Mouse (Mus musculus): Measurements from ENCODE around the gene Zfp692. TPM values are rescaled to one million over a fixed set of nuclear protein-coding genes. Genes with fewer than 3 reads are reported as not detected.

The Zfp692 gene
- polyA plus RNA-seq, 1 experiment: 21.1 TPM

GRCm38 (mm10) chr11:58264546-58264945, 42.3 kb upstream of the Zfp692 start:
- TF ChIP-seq EP300 (IDR thresholded peaks at IDR 0.05; ENCODE audit: insufficient read depth, low read depth, low read length) (no peak), POLR2A (IDR thresholded peaks at IDR 0.05; ENCODE audit: insufficient read depth, low read length) (no peak), CTCF (IDR thresholded peaks at IDR 0.05; ENCODE audit: low read depth, low read length) (no peak)

DNA sequence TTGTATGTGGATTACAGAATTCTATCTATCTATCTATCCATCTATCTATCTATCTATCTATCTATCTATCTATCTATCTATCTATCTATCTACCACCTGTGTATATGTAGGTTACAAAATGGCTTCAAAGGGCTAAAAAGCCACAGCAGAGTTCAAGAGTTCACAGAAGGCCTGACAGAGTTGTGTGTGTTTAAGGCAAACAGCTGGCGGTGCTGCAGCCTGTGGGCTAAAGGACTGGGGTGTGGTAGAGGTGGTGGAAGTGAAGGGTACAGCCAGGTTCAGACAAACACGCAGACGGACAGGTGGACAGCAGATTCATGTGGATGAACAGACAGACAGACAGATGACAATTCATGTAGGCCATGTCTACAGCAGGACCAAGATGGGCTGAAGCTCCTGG, 38.6 kb upstream of the Zfp692 start:
- no peak overlapping the region for H3K9ac ChIP-seq (ENCODE audit: low read depth, poor library complexity, severe bottlenecking)
- H3K4me3 ChIP-seq (ENCODE audit: low read depth, low read length): no peak overlapping the region
- H3K36me3 ChIP-seq (ENCODE audit: control insufficient read depth, insufficient read depth, low read length, poor library complexity, severe bottlenecking): no peaks in the 10 kb centered on the region
- H3K4me1 ChIP-seq (ENCODE audit: control insufficient read depth, insufficient read depth, low read length): no peaks in the 10 kb centered on the region
- H3K27me3 ChIP-seq (ENCODE audit: control insufficient read depth, insufficient read depth, low read length, poor library complexity, severe bottlenecking): no peaks in the 10 kb centered on the region; the same call in 1 of the 2 replicates
- no peak overlapping the region for H3K27ac ChIP-seq (ENCODE audit: insufficient read depth, low read length)
- H3K9me3 ChIP-seq (replicated peaks; ENCODE audit: control insufficient read depth, insufficient read depth, low read length, poor library complexity, severe bottlenecking): no peaks in the 10 kb centered on the region
- TF ChIP-seq POLR2A (IDR thresholded peaks at IDR 0.05; ENCODE audit: insufficient read depth, low read length) (no peak), CTCF (IDR thresholded peaks at IDR 0.05; ENCODE audit: low read depth, low read length) (no peak), EP300 (IDR thresholded peaks at IDR 0.05; ENCODE audit: insufficient read depth, low read depth, low read length) (no peak)

More at GRCm38 (mm10) chr11:58264546-58264945, 42.3 kb upstream of the Zfp692 start:
- H3K27ac ChIP-seq (ENCODE audit: insufficient read depth, low read length): no peak overlapping the region
- no peaks in the 10 kb centered on the region for H3K36me3 ChIP-seq (ENCODE audit: control insufficient read depth, insufficient read depth, low read length, poor library complexity, severe bottlenecking)
- H3K4me3 ChIP-seq (ENCODE audit: low read depth, low read length): no peak overlapping the region
- H3K9ac ChIP-seq (ENCODE audit: low read depth, poor library complexity, severe bottlenecking): no peak overlapping the region
- H3K9me3 ChIP-seq (replicated peaks; ENCODE audit: control insufficient read depth, insufficient read depth, low read length, poor library complexity, severe bottlenecking): no peaks in the 10 kb centered on the region
- H3K27me3 ChIP-seq (ENCODE audit: control insufficient read depth, insufficient read depth, low read length, poor library complexity, severe bottlenecking): no peaks in the 10 kb centered on the region
- no peaks in the 10 kb centered on the region for H3K4me1 ChIP-seq (ENCODE audit: control insufficient read depth, insufficient read depth, low read length)

DNA sequence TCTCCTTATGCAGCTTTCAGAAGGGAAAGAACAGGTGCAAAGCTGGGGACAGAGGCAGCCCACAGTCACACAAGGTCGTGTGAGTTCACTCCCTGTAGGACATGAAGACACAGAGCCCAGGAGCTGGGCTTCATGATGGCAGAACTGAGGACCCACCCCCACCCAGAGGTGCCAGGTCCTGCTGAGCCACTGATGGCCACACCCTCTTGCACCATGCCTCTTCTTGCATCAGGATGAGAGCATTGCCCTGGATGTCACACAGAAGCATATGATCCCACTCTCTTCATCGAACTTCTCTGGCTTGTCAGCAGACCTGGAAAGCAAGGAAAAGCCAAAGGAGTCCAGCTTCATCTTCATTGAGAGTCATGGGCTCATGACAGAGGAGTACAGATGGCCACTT, 32.3 kb upstream of the Zfp692 start, which contains the start of gene 4930438A08Rik:
Gene 4930438A08Rik, plus strand, starts transcription at position 228 of the 400 bp plus-strand sequence.
- H3K36me3 ChIP-seq (ENCODE audit: control insufficient read depth, insufficient read depth, low read length, poor library complexity, severe bottlenecking): no peaks in the 10 kb centered on the region
- H3K4me1 ChIP-seq (ENCODE audit: control insufficient read depth, insufficient read depth, low read length): no peaks in the 10 kb centered on the region
- H3K9ac ChIP-seq (ENCODE audit: low read depth, poor library complexity, severe bottlenecking): no peak within 1 kb of the TSS
- no peak within 1 kb of the TSS for H3K4me3 ChIP-seq (ENCODE audit: low read depth, low read length)
- H3K27ac ChIP-seq (ENCODE audit: insufficient read depth, low read length): no peak within 1 kb of the TSS
- TF ChIP-seq CTCF (IDR thresholded peaks at IDR 0.05; ENCODE audit: low read depth, low read length) (no peak), POLR2A (IDR thresholded peaks at IDR 0.05; ENCODE audit: insufficient read depth, low read length) (no peak)
- H3K9me3 ChIP-seq (replicated peaks; ENCODE audit: control insufficient read depth, insufficient read depth, low read length, poor library complexity, severe bottlenecking): no peaks in the 10 kb centered on the region
- no peaks in the 10 kb centered on the region; the same call in 1 of the 2 replicates for H3K27me3 ChIP-seq (ENCODE audit: control insufficient read depth, insufficient read depth, low read length, poor library complexity, severe bottlenecking)

DNA sequence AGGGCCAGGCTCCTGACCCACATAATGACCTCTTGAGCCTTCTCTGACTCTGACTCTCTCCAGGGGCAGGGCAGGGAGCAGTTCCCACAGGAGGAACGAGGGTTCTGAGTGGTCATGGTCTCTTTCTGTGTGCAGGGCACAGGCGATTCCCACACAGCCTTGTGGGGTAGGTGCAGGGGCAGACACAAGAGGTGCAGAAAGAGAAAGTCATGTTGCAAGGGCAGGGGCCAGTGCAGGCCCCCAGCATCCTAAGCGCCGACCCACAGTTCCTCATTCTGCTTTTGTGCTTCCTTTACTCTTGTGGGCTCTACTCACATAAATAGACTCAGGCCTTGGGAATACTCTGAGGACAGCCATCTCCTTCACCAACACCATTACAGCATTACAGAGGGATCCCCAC, 31.1 kb upstream of the Zfp692 start:
- no peaks in the 10 kb centered on the region; the same call in 1 of the 2 replicates for H3K27me3 ChIP-seq (ENCODE audit: control insufficient read depth, insufficient read depth, low read length, poor library complexity, severe bottlenecking)
- H3K9ac ChIP-seq (ENCODE audit: low read depth, poor library complexity, severe bottlenecking): no peak overlapping the region
- no peaks in the 10 kb centered on the region for H3K9me3 ChIP-seq (replicated peaks; ENCODE audit: control insufficient read depth, insufficient read depth, low read length, poor library complexity, severe bottlenecking)
- H3K4me1 ChIP-seq (ENCODE audit: control insufficient read depth, insufficient read depth, low read length): no peaks in the 10 kb centered on the region
- H3K27ac ChIP-seq (ENCODE audit: insufficient read depth, low read length): no peak overlapping the region
- TF ChIP-seq EP300 (IDR thresholded peaks at IDR 0.05; ENCODE audit: insufficient read depth, low read depth, low read length): no peak
- no peak for TF ChIP-seq POLR2A (IDR thresholded peaks at IDR 0.05; ENCODE audit: insufficient read depth, low read length)
- TF ChIP-seq CTCF (IDR thresholded peaks at IDR 0.05; ENCODE audit: low read depth, low read length): no peak
- H3K36me3 ChIP-seq (ENCODE audit: control insufficient read depth, insufficient read depth, low read length, poor library complexity, severe bottlenecking): no peaks in the 10 kb centered on the region
- H3K4me3 ChIP-seq (ENCODE audit: low read depth, low read length): no peak overlapping the region

DNA sequence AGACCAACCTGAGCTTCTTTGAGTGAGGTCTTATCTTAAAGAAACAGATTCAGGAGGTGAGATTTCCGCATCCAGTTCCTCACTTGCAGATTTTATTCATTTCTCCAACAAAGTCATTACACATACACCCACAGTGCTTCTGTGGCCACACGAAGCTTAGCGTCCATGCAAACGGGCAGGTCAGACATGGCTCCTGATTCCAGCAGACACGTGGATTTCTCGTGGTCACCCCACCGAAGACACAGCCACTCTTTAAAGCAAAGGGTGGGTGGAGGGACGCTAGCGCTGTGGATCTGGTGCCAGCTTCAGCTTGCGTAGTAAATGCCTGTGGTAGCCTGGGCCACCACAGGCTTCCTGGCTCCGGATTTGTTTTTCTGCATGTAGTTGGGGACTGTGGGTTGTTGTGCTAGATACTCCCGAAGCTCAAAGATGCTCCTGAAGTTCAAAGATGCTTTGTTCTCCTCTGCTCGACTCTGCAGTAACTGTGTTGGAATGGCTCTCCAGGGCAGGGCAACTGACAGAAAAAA, 24.8 kb upstream of the Zfp692 start:
- Histone ChIP-seq H3K9ac (ENCODE audit: low read depth, poor library complexity, severe bottlenecking) (no peak overlapping the region), H3K9me3 (replicated peaks; ENCODE audit: control insufficient read depth, insufficient read depth, low read length, poor library complexity, severe bottlenecking) (no peaks in the 10 kb centered on the region), H3K36me3 (ENCODE audit: control insufficient read depth, insufficient read depth, low read length, poor library complexity, severe bottlenecking) (no peaks in the 10 kb centered on the region), H3K4me1 (ENCODE audit: control insufficient read depth, insufficient read depth, low read length) (no peaks in the 10 kb centered on the region), H3K27me3 (ENCODE audit: control insufficient read depth, insufficient read depth, low read length, poor library complexity, severe bottlenecking) (0 out of 2 replicates have a peak, but pooled peaks cover 3% of the 10 kb centered on the region), H3K4me3 (ENCODE audit: low read depth, low read length) (no peak overlapping the region), H3K27ac (ENCODE audit: insufficient read depth, low read length) (no peak overlapping the region)
- TF ChIP-seq POLR2A (IDR thresholded peaks at IDR 0.05; ENCODE audit: insufficient read depth, low read length) (no peak), EP300 (IDR thresholded peaks at IDR 0.05; ENCODE audit: insufficient read depth, low read depth, low read length) (no peak), CTCF (IDR thresholded peaks at IDR 0.05; ENCODE audit: low read depth, low read length) (no peak)

- TF ChIP-seq EP300 (IDR thresholded peaks at IDR 0.05; ENCODE audit: insufficient read depth, low read depth, low read length) (no peak), POLR2A (IDR thresholded peaks at IDR 0.05; ENCODE audit: insufficient read depth, low read length) (no peak), CTCF (IDR thresholded peaks at IDR 0.05; ENCODE audit: low read depth, low read length) (no peak)
- 0 out of 2 replicates have a peak, but pooled peaks cover 3% of the 10 kb centered on the region for H3K27me3 ChIP-seq (ENCODE audit: control insufficient read depth, insufficient read depth, low read length, poor library complexity, severe bottlenecking)
- H3K4me3 ChIP-seq (ENCODE audit: low read depth, low read length): no peak overlapping the region
- no peak overlapping the region for H3K9ac ChIP-seq (ENCODE audit: low read depth, poor library complexity, severe bottlenecking)
- no peak overlapping the region for H3K27ac ChIP-seq (ENCODE audit: insufficient read depth, low read length)
- H3K36me3 ChIP-seq (ENCODE audit: control insufficient read depth, insufficient read depth, low read length, poor library complexity, severe bottlenecking): no peaks in the 10 kb centered on the region
- H3K9me3 ChIP-seq (replicated peaks; ENCODE audit: control insufficient read depth, insufficient read depth, low read length, poor library complexity, severe bottlenecking): no peaks in the 10 kb centered on the region
- no peaks in the 10 kb centered on the region for H3K4me1 ChIP-seq (ENCODE audit: control insufficient read depth, insufficient read depth, low read length)
Observed at GRCm38 (mm10) chr11:58282518-58282917, 24.4 kb upstream of the Zfp692 start.

All from ES-Bruce4 (cell line).